Mouse (Mus musculus) erythroblast, adult 5-6 weeks (primary cell): ENCODE data around the gene Tpd52l1. TPM values are rescaled to one million over a fixed set of nuclear protein-coding genes. Genes with fewer than 3 reads are reported as not detected.

ENCODE experiments used
- total RNA-seq, 2 experiments: library from RNA; stranded (forward) in 1 of 2; stranded (reverse) in 1 of 2; fragments of 150-400 nt in 1 of 2; fragments of 200-764, 138-1000 nt in 1 of 2; gene quantifications; 2 replicates each; pipeline versions ENCODE4 v1.2.3 to v1.2.4; 2015 to 2017; ENCODE audit warnings: low replicate concordance in 2 of 2

Gene Tpd52l1
- total RNA-seq, 2 experiments from 2014 or later: not detected

Other genes starting within 250 kb of the Tpd52l1 start
- 5.4 and 19.8 TPM in 2 replicates for gene Hddc2, start 132.6 kb downstream of the Tpd52l1 start, total RNA-seq (2015; ENCODE audit: low replicate concordance)
- gene Hddc2, start 132.6 kb downstream of the Tpd52l1 start, total RNA-seq (2017; ENCODE audit: low replicate concordance): 6.6 and 9.2 TPM in 2 replicates
- under 0.01 and 0.63 TPM in 2 replicates for gene Rnf217, start 163.2 kb upstream of the Tpd52l1 start, total RNA-seq (2015; ENCODE audit: low replicate concordance)
- 0.42 TPM in 1 of 2 replicates, not detected in the other for gene Rnf217, start 163.2 kb upstream of the Tpd52l1 start, total RNA-seq (2017; ENCODE audit: low replicate concordance)